Mouse (Mus musculus): ENCODE results near the gene Ddx56.
"Not testable (repeated sequence)": the region's sequence is repeated elsewhere in the genome, so short reads cannot be mapped to it uniquely, and the experiment has no call there.

Gene Ddx56

DNA sequence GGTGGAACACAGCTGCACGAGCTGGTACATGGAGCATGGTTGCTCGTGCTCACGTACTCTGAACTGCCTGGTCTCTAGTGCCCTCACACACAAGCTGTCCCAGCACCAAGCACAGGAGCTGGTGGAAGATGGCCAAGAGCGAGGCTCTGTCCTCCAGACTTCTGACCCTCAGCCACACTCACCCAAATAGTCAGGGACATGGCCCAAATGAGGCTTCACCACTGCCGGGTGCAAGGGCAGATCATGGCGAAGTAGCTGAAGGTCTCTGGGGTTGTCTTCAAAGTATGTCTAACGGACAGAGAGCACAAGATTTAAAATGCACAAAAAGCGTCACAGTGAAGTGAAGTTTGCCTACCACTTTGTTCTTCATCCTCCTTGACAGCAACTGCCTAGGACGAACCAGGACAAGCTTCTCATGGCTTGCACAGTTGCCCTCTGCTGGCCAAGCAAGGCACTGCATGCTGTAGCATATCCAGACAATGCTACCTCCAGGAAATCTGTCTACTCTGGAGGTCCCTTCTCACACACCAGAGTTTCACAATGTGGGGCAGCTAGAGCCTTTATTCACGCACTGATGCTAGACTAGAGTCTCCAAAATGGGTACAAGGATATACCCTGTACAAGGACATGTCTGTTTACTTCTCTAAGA is 6.0 kb downstream of the Ddx56 start:
- DNase-seq: peak; percentile 77

DNA sequence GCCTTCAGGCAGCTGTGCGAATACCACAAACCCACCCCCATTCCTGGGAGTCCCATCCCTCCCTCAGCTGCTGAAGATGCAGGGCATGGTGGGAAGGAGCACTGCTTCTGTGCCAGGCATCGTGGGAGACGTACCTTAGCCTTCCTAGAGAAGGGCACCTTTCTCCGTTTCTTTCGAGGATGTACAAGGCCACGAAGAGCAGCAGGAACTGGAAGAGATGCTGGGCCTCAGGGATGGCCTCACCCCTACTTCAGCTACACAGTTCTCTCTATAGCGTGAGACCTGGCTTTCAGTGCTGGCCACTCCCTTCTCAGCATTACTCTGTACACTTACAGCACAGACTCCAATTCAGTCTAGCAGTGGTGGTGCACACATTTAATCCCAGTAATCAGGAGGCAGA is 8.2 kb downstream of the Ddx56 start:
- DNase-seq: no peak

DNA sequence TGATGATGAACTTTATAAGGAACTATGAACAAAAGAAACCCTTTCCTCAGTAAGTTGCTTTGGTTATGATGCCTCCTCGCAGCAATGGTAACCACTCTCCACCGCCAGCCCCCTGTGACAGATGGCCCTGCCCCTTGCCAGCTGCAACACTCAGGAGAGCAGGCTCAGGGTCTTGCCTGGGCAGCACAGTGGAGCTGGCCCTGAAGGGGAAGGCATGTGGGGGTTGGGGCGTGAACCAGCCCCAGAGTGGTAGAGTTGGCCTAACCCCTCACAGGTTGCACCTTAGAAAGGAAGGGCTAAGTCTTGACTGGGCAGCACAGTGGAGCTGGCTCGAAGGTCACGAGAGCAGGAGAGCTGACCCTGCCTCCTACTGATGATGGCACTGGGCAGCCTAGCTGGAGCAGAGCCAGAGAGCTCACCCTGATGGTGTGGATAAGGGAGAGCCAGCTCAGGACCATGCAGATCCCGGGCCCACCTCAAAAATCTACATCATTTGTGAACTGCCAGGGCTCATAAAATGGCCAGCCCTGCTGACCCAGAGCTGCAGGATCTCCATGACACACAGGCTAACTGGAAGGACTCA is 11.0 kb downstream of the Ddx56 start:
- peak; percentile 28 for DNase-seq

DNA sequence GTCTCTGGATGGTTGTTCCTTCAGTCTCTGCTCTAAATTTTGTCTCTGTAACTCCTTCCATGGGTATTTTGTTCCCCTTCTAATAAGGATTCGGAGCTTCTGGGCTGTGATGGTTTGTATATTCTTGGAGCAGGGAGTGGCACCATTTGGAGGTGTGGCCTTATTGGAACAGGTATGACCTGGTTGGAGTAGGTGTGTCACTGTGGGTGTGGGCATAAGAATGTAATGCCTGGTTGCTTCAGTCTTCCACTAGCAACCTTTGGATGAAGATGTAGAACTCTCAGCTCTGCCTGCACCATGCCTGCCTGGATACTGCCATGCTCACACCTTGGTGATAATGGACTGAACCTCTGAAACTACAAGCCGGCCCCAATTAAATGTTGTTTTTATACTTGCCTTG is 13.0 kb downstream of the Ddx56 start:
- DNase-seq: not testable (repeated sequence)

- DNase-seq: no peak
Measured at GRCm38 (mm10) chr11:6252824-6253223, 14.7 kb downstream of the Ddx56 start.

- DNase-seq: no peak
Measured at GRCm38 (mm10) chr11:6252248-6252647, 15.3 kb downstream of the Ddx56 start.

GRCm38 (mm10) chr11:6244707-6245106 is 22.9 kb downstream of the Ddx56 start:
- DNase-seq: no peak

- DNase-seq: no peak
Measured at GRCm38 (mm10) chr11:6233025-6233424, 34.5 kb downstream of the Ddx56 start.

GRCm38 (mm10) chr11:6230012-6230411 is 37.6 kb downstream of the Ddx56 start, which contains the start of gene Npc1l1:
Gene Npc1l1, minus strand, starts transcription at chr11:6230143.
- no peak for DNase-seq

GRCm38 (mm10) chr11:6224541-6225229 is 42.9 kb downstream of the Ddx56 start:
- peak; percentile 8 for DNase-seq

- DNase-seq: no peak
Measured at GRCm38 (mm10) chr11:6222187-6222586, 45.4 kb downstream of the Ddx56 start.

DNA sequence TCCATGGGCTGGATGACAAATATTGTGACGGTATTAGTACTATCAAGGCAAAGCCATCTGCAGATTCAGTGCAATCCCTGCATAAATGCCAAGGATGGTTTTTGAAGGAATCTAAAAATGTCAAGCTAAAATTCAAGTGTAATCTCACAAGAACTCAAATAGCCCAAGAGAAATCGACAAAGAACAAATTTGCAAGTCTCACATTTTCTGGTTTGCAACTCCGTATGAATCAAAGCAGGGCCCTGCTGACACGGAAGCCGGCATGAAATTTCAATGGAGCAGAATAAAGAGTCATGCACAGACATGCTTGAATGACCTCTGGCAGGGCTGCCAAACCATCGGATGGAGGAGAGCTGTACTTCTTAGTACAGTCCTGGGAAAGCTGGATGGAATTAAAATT is 47.6 kb downstream of the Ddx56 start:
- DNase-seq: no peak

DNA sequence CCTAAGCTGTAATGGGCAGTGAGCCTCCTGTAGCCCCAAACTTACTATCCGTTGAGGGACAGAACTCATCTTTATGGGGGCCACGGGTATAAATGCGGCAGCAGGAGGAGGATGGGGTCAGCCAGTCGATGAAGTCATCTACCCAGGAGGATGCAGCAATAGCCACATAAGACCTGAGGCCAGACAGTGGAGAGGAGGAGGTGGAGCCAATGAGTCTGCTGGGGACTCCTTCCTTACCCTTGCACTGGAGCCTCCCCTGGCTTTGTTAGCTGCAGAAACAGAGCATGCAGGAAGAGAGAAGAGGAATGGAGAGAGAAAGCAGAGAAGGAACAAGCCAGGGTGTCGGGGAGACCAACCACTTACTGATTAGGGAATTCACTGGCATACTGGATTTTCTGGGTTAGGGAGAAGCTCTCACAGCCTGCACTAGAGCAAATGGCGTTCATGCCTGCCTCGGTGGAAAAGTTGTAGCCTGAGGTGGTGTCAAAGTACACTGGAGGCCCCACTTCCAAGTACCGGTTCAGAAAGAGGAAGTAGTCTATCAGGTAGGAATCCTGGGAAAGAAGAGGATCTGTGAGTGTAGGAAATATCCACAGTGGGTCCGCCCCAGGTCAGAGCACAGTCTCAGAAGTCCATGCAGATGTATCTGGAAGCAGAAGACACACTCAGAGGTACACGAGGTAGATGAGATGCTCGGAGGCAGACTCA is 49.2 kb downstream of the Ddx56 start:
- DNase-seq: no peak

GRCm38 (mm10) chr11:6216834-6217233 is 50.7 kb downstream of the Ddx56 start:
- no peak for DNase-seq
